Mouse (Mus musculus) liver, embryonic 14.5 days (tissue): Measurements from ENCODE around the gene Rbms3.

ENCODE experiments used
- CTCF ChIP-seq: IDR thresholded peaks from 2 replicates; pipeline ENCODE4 v1.5.1; 2016; ENCODE audit warnings: antibody characterized with exemption, low read depth, control low read depth
- EP300 ChIP-seq: IDR thresholded peaks from 2 replicates; pipeline ENCODE4 v1.6.1; 2016; ENCODE audit warnings: antibody characterized with exemption, low read depth

- TF ChIP-seq CTCF (no peak), EP300 (no peak)
Observed at GRCm38 (mm10) chr9:117121572-117121971, 508.1 kb downstream of the Rbms3 start.
